ENCODE assay signal across 22 mouse cellular contexts in the genomic region with DNA sequence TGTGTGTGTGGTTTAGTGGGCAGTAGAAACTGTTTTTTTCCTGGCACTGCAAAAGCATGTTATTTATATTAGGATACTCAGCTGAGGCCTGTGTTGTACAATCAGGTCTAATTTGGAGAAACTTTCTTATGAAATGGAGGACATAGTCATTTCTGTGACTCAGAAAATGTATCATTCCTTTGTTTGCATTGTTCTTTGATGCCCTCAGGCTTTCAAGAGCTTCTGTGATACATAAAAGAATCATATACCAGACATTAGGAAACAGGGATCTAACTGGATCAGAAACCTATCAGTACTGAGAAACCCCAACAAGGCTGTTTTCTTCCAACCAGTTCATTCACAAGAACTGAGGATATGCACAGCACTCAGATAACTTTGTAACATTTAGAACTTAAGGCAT.
"Had no signal": no experiment of that assay in that cellular context is flagged by ENCODE, and none has a peak within 500 bp of the region (broad histone marks: within the 10 kb centered on the region; RNA-seq: fewer than 3 reads in every experiment).

No protein-coding gene starts in this region.

- ATAC-seq: hindbrain, embryonic 16.5 days; hindbrain, postnatal 0 days; inflammation-experienced regulatory T-cells, adult 6 months; intestine, embryonic 15.5 days; intestine, embryonic 16.5 days; intestine, postnatal 0 days had no signal

- DNase-seq: heart, postnatal 10 days; heart, postnatal 14 days; heart, postnatal 36 days; heart, postnatal 4 days; kidney, adult 11 months; kidney, adult 18-20 months; kidney, adult 2 months; kidney, adult 8-10 months; kidney, adult 9 months; kidney, postnatal 10 days; kidney, postnatal 14 days; kidney, postnatal 25 days; kidney, postnatal 36 days; kidney, postnatal 4 days; layer of hippocampus, adult 9-11 months; layer of hippocampus, postnatal 36 days had no signal
